Mouse (Mus musculus): ENCODE data around the gene Scgb1c1.

The Scgb1c1 gene

GRCm38 (mm10) chr7:140843806-140844205 lies 1.5 kb upstream of the Scgb1c1 start:
- no peak for DNase-seq (ENCODE audit: low spot score)

GRCm38 (mm10) chr7:140845683-140846082 lies 336 bp downstream of the Scgb1c1 start:
- DNase-seq (ENCODE audit: low spot score), result no peak

GRCm38 (mm10) chr7:140846676-140847075 lies 1.3 kb downstream of the Scgb1c1 start:
- no peak for DNase-seq (ENCODE audit: low spot score)

GRCm38 (mm10) chr7:140847755-140848580 lies 2.6 kb downstream of the Scgb1c1 start, which contains the start of gene Odf3:
Odf3 (plus strand) TSS chr7:140847805.
- no peak for DNase-seq (ENCODE audit: low spot score)

GRCm38 (mm10) chr7:140848591-140848990 lies 3.2 kb downstream of the Scgb1c1 start:
- DNase-seq (ENCODE audit: low spot score), result no peak

- no peak for DNase-seq (ENCODE audit: low spot score)
Observed at GRCm38 (mm10) chr7:140851916-140852315, 6.6 kb downstream of the Scgb1c1 start.

GRCm38 (mm10) chr7:140853386-140853785 lies 8.0 kb downstream of the Scgb1c1 start:
- DNase-seq (ENCODE audit: low spot score), result no peak

GRCm38 (mm10) chr7:140854483-140854882 lies 9.1 kb downstream of the Scgb1c1 start:
- DNase-seq (ENCODE audit: low spot score), result no peak

GRCm38 (mm10) chr7:140855181-140855580 lies 9.8 kb downstream of the Scgb1c1 start:
- DNase-seq (ENCODE audit: low spot score), result no peak

- DNase-seq (ENCODE audit: low spot score), result peak; percentile 49
Observed at GRCm38 (mm10) chr7:140855860-140856784, 10.8 kb downstream of the Scgb1c1 start, which contains the start of gene Gm45785. Gm45785 (minus strand) TSS chr7:140856331.

- DNase-seq (ENCODE audit: low spot score), result peak; percentile 82
Observed at GRCm38 (mm10) chr7:140856785-140857549, 11.6 kb downstream of the Scgb1c1 start, which contains the start of gene Ric8a. Ric8a (plus strand) TSS chr7:140856957.

- no peak for DNase-seq (ENCODE audit: low spot score)
Observed at GRCm38 (mm10) chr7:140857550-140858505, 12.5 kb downstream of the Scgb1c1 start, which contains the start of gene Bet1l. Bet1l (minus strand) TSS chr7:140857577.

GRCm38 (mm10) chr7:140858746-140859145 lies 13.4 kb downstream of the Scgb1c1 start:
- no peak for DNase-seq (ENCODE audit: low spot score)

- DNase-seq (ENCODE audit: low spot score), result no peak
Observed at GRCm38 (mm10) chr7:140859997-140860396, 14.7 kb downstream of the Scgb1c1 start.

GRCm38 (mm10) chr7:140860728-140861127 lies 15.4 kb downstream of the Scgb1c1 start:
- DNase-seq (ENCODE audit: low spot score), result no peak

GRCm38 (mm10) chr7:140864761-140865160 lies 19.4 kb downstream of the Scgb1c1 start:
- no peak for DNase-seq (ENCODE audit: low spot score)

- DNase-seq (ENCODE audit: low spot score), result no peak
Observed at GRCm38 (mm10) chr7:140874224-140874623, 28.9 kb downstream of the Scgb1c1 start.

- DNase-seq (ENCODE audit: low spot score), result no peak
Observed at GRCm38 (mm10) chr7:140877364-140877763, 32.0 kb downstream of the Scgb1c1 start.

GRCm38 (mm10) chr7:140879355-140879754 lies 34.0 kb downstream of the Scgb1c1 start:
- DNase-seq (ENCODE audit: low spot score), result no peak

GRCm38 (mm10) chr7:140880419-140880818 lies 35.1 kb downstream of the Scgb1c1 start:
- DNase-seq (ENCODE audit: low spot score), result no peak
